7 mouse cellular contexts compared by ENCODE assay signal in genomic region chr4:129034706-129035660, GRCm38 (mm10). TPM values are rescaled to one million over a fixed set of nuclear protein-coding genes. Genes with fewer than 3 reads are reported as not detected.
DNase-seq lines count a peak whose midpoint lies in the region; ATAC-seq and TF ChIP-seq lines count a peak whose summit lies in the region.

No protein-coding gene starts in this region.

- 14% methylated on average over 13 of the region's 13 CpGs for WGBS in bone marrow, adult 2 months
- WGBS in heart, adult 2 months = 46% methylated on average over 13 of the region's 13 CpGs

- H3K4me1 ChIP-seq in bone marrow, adult 2 months (ENCODE audit: control insufficient read depth, insufficient read depth, low read length) = peaks cover 18% of the 10 kb centered on the region
- H3K4me1 ChIP-seq in heart, adult 2 months (ENCODE audit: control insufficient read depth, insufficient read depth, low read length) = peaks cover 12% of the 10 kb centered on the region

- ATAC-seq in neutrophil, adult 5-6 weeks (ENCODE audit: extremely low read depth, insufficient number of reproducible peaks, low FRiP score, poor library complexity, severe bottlenecking) = peak; percentile 55
- ATAC-seq in erythroblast, adult 5-6 weeks (replicated peaks; ENCODE audit: low FRiP score, poor library complexity, severe bottlenecking) = no peak

- H3K79me2 ChIP-seq in heart, adult 2 months (replicated peaks; ENCODE audit: control insufficient read depth, insufficient read depth, low read length) = no peaks in the 10 kb centered on the region

- TF ChIP-seq EP300 in heart, adult 2 months (IDR thresholded peaks at IDR 0.05; ENCODE audit: insufficient read depth, low read depth, low read length) = no peak

- peak overlapping the region; percentile 53 for H3K27ac ChIP-seq in bone marrow, adult 2 months (ENCODE audit: control insufficient read depth, insufficient read depth, low read depth, low read length, poor library complexity)
- peak overlapping the region; percentile 42; the same call in 1 of the 2 replicates for H3K27ac ChIP-seq in heart, adult 2 months

- intact Hi-C loops in heart, adult 2 months (cut with DNase I) = no loop called here

- no peak for TF ChIP-seq POLR2A in bone marrow, adult 2 months (IDR thresholded peaks at IDR 0.05; ENCODE audit: borderline replicate concordance, control insufficient read depth, low read depth, low read length)
- TF ChIP-seq POLR2A in heart, adult 2 months (IDR thresholded peaks at IDR 0.05; ENCODE audit: insufficient read depth, low read depth, low read length) = no peak

- DNase-seq in MN1 (ENCODE audit: low spot score) = peak; percentile 84
- peak; percentile 71 to 86 for DNase-seq in heart, adult 2 months
- DNase-seq in kidney, postnatal 36 days = peak; percentile 79 to 87
- DNase-seq in urinary bladder, postnatal 36 days (ENCODE audit: low spot score in 2 of 2) = peak; percentile 74 to 88

- H3K27me3 ChIP-seq in heart, adult 2 months (ENCODE audit: control insufficient read depth, insufficient read depth, low read length) = no peaks in the 10 kb centered on the region

- H3K36me3 ChIP-seq in heart, adult 2 months (ENCODE audit: control insufficient read depth, insufficient read depth, low read length) = no peaks in the 10 kb centered on the region

- H3K4me3 ChIP-seq in bone marrow, adult 2 months (replicated peaks; ENCODE audit: control insufficient read depth, low read depth, low read length) = no peak overlapping the region
- H3K4me3 ChIP-seq in heart, adult 2 months = no peak overlapping the region

- H3K9ac ChIP-seq in heart, adult 2 months (ENCODE audit: low read depth, low read length) = no peak overlapping the region

- no peak for TF ChIP-seq CTCF in bone marrow, adult 2 months (IDR thresholded peaks at IDR 0.05; ENCODE audit: control insufficient read depth, insufficient read depth, low read length)
- no peak for TF ChIP-seq CTCF in heart, adult 2 months (IDR thresholded peaks at IDR 0.05)

RNA-seq across cellular contexts. Expression of gene Rnf19b, which starts 23.1 kb away (rescaled TPM):
- polyA plus RNA-seq in bone marrow, adult 2 months (2011; ENCODE audit: insufficient read depth, insufficient read length, low replicate concordance, missing spikeins) = 23.9 and 47.7 TPM in 2 replicates
- 10 to 100 TPM; 27.1 to 28.1 TPM for total RNA-seq in heart, adult 2 months (2021)
- 21.1 and 24.7 TPM in 2 replicates for polyA plus RNA-seq in heart, adult 2 months (2012; rRNA removed)
- total RNA-seq in neutrophil, adult 5-6 weeks (2017) = 196 and 238 TPM in 2 replicates
- total RNA-seq in erythroblast, adult 5-6 weeks (2015; ENCODE audit: low replicate concordance) = 9.6 and 12.5 TPM in 2 replicates
- 19.2 and 30.5 TPM in 2 replicates for total RNA-seq in erythroblast, adult 5-6 weeks (2017; ENCODE audit: low replicate concordance)

RNA-seq across cellular contexts. Expression of gene Ak2, which starts 43.2 kb away (rescaled TPM):
- polyA plus RNA-seq in bone marrow, adult 2 months (2011; ENCODE audit: insufficient read depth, insufficient read length, low replicate concordance, missing spikeins) = 72.4 and 118 TPM in 2 replicates
- total RNA-seq in heart, adult 2 months (2021) = 10 to 100 TPM; 63.1 to 70.5 TPM
- polyA plus RNA-seq in heart, adult 2 months (2012; rRNA removed) = 41.8 and 43.4 TPM in 2 replicates
- total RNA-seq in neutrophil, adult 5-6 weeks (2017) = 36.3 and 40.5 TPM in 2 replicates
- total RNA-seq in erythroblast, adult 5-6 weeks (2015; ENCODE audit: low replicate concordance) = 15.4 and 25.7 TPM in 2 replicates
- total RNA-seq in erythroblast, adult 5-6 weeks (2017; ENCODE audit: low replicate concordance) = 28.7 and 31.4 TPM in 2 replicates
